Mouse (Mus musculus): ENCODE results near the gene Vmac.

Vmac gene

GRCm38 (mm10) chr17:56717363-56718058 is at the start of gene Vmac, which contains the start of gene Ndufa11:
Gene Vmac (minus strand): TSS chr17:56718022.
Gene Ndufa11 (plus strand): TSS chr17:56717767.
- DNase-seq, result peak; percentile 92 to 96

GRCm38 (mm10) chr17:56766631-56767405 is 49.0 kb upstream of the Vmac start:
- no peak for DNase-seq

DNA sequence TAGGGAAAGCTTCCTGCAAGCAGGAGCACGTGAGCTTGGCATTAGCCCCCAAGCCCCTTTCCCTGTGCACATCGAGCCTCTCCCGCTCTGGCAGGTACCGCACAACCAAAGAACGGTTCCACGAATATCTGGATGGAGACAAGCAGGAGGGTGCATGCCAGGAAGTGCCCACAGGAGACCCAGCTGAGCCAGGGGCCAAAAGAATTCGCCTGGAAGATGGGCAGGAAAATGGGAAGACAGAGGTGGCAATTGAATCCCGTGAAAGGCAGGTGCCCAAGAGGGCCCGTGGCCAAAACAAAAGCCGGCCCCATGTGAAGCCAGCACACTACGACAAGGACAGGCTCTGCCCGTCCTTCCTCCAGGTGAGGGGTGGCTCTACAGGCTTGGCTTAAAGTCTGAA is 47.6 kb upstream of the Vmac start:
- DNase-seq, result no peak

- peak; percentile 88 to 91 for DNase-seq
Measured at GRCm38 (mm10) chr17:56764474-56765354, 46.9 kb upstream of the Vmac start, which contains the start of gene Dus3l. Gene Dus3l (plus strand): TSS chr17:56764757.

GRCm38 (mm10) chr17:56763741-56764250 is 46.0 kb upstream of the Vmac start:
- no peak for DNase-seq

GRCm38 (mm10) chr17:56762769-56763731 is 45.2 kb upstream of the Vmac start:
- DNase-seq, result peak; percentile 64 to 74

DNA sequence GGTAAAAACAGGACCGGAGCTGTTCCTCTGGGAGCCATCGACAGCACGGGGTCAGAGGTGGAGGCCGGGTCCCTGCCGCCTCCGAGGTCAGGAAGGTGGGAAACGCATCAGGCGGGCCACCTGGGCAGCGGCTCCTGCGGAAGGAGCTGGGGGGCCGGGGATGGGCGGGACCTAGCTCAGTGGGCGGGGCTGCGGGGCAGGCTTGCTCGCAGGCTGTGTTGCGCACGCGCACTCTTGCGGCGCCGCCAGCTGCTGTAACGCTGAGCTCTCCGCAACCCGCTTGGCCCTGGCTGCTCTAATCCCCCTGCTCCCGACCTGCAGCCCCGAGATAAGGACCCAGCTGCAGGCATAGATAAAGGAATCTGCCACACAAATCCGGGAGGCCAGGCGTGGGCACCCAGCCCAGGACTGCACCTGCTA is 44.2 kb upstream of the Vmac start:
- DNase-seq, result peak; percentile 83 to 86

DNA sequence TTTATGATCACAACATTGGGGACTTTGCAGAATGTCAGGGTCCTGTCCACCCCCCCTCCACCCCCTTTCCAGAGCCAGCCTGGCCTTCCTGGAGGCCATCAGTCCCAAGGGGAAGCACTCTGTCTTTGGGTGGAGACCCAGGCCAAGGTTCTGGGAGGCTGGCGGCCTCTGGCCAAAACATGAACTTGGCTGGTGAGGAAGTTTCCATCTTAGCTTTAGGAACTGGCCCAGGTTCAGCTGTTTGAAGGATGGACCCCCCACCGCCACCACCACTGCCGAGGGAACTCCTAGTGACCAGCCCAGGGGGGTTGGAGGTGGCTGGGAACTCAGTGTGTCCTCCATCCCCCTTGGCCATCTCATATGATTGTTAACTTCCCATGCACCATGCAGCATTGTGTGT is 43.3 kb upstream of the Vmac start:
- no peak for DNase-seq

- no peak for DNase-seq
Measured at GRCm38 (mm10) chr17:56759261-56759660, 41.4 kb upstream of the Vmac start.

DNA sequence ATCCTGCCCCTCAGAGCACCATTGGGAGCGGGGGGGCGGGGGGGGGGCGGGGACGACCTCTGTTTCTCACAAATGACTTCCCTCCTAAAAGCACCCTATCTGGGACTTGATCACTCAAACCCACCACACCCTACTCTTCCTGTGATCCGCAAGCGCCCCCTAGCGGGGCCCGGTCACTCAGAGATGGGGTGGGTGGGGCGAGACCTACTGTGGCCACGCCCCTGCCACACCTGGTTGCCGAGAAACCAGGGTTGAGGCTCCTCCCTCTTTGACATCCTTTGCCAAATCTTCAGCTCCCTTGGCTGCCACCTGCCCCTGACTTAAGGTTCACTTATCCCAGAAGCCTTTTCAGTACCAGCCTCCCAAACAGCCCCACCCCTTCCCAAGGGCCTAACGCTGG is 40.3 kb upstream of the Vmac start:
- DNase-seq, result peak; percentile 86 to 90

- DNase-seq, result peak; percentile 90 to 95
Measured at GRCm38 (mm10) chr17:56757416-56758123, 39.7 kb upstream of the Vmac start, which contains the start of gene Nrtn. Gene Nrtn (minus strand): TSS chr17:56757530.

DNA sequence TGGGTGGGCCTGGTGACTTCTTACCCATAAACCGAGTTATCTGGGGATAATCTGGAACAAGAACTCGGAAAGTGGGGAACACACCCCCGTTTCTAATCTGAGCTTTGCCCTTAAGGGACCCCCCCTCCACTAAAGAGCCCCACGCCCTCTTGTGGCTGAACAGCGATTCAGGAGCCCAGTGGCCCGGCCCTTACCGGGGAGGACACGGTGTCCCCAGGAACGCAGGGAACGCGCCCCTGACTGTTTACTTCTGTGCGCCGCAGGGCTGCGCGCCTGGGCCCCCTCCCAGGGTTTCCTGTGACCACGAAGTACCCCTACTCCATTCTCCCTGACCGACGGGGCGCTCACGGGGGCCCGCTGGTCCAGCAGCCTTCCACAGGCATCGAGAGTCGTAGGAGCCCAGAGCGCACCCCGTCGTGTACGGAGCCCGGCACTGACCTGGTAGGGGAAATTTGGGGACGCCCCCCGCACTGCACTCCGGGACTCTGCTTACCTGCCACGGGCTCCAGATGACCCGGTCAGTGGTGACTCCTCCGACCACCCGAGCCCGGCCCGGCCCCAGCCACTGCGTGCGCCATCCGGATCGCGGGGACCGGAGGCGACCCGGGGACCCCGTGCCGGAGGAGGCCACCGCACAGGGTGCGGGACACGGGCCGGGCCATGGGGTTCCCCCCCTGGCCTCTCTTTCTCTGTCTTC is 39.0 kb upstream of the Vmac start:
- peak in 1 of 2 experiments; percentile 47 for DNase-seq

DNA sequence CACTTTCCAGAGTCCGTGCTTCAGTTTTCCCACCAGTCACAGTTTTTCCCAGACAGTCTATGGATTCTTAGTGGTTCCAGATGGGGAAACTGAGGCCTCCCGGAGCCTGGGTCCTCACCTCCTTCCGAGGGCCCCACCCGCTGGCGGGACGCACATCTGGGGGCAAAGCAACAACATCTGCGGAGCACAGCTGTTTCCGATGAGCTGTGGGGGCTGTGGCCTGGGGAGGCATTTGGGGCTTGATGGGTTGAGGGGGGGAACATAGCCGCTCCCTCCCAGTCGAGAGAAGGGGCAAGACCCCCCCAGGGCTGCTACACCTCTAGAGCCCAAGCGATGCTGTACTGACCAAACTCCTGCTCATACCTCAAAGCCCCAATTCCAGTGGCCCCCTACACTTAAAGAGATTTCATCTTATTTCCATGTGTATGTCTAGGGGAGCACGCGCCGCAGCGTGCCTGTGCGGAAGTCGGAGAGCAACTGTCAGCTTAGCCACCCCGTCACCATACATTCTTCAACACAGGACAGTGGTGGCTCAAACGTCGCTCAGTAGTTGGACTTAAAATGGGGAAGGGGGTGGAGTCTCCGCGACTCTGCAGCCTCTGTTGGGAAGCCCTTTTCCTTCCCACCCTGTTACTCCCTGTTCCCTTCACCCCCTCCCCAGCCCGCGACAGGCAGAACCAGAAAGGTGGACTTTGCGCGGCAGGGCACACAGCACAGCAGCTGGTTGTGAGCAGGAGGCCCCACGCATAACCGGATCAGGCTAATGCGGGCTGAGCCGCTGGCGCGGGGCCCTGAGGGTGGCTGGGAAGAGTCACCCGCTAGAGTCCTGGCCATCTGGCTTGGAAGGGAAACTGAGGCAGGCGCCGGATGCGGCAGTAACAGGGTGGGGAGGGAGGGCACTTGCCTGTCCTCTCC is 36.7 kb upstream of the Vmac start:
- DNase-seq, result peak in 1 of 2 experiments; percentile 45

- no peak for DNase-seq
Measured at GRCm38 (mm10) chr17:56753452-56753851, 35.6 kb upstream of the Vmac start.

- no peak for DNase-seq
Measured at GRCm38 (mm10) chr17:56751404-56752072, 33.7 kb upstream of the Vmac start.

GRCm38 (mm10) chr17:56744173-56744572 is 26.4 kb upstream of the Vmac start:
- DNase-seq, result no peak

DNA sequence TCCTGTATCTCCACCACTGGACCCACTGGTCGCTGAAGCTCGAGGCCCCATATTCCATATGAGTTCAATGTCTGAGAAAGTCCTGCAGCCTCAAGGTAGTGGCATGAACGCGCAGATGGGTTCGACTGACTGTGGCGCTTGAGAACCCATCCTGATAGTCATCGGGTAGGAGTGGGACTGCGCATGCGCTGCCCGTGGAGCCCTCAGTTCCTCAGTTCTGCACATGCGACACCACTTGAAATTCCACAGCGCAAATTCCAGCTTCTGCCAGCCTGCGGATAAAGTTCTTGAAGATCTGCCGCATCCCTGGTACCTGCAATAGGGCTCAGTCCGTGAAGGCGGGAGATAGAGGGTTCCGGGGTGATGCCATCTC is 23.0 kb upstream of the Vmac start:
- DNase-seq, result no peak

DNA sequence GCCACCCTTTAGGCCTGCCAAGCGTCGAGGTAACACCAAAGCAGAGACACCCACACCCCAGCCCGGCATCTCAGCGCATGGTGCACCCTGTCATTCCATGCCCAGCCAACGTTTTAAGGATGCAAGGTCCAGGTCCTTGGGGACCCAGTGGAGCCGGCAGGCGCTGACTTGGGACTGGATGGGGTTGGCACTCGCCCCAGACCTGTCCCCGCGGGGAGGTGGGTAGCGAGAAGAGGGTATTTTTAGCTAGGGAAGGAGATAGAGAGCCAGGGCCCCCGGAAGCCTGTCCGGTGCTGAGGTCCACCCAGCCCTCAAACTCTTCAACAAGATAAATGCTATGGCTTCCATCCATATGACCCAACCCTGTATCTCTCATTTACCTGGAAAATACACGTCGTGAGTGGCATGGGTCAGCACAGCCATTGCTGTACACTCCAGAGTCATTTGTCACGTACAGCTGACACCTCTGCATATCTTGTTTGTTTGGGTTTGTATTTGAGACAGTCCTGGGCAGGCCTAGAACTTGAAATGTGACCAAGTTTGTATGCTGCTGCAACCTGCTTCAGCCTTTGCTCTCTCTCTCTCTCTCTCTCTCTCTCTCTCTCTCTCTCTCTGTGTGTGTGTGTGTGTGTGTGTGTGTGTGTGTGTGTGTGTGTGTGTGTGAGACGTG is 22.4 kb upstream of the Vmac start:
- no peak for DNase-seq
